Mouse (Mus musculus) retina, embryonic 14.5 days (tissue): ENCODE results near the gene Fgfr2.
A peak's percentile ranks its signal among the peaks of the same experiment; 100 is the strongest.

ENCODE experiments used
- DNase-seq: peaks from one replicate; pipeline ENCODE4 v3.0.0-alpha.2; 2015; ENCODE audit warnings: low spot score

Gene Fgfr2

GRCm38 (mm10) chr7:131608049-131608448 lies 1515.1 kb downstream of the Fgfr2 start:
- DNase-seq, result no peak

GRCm38 (mm10) chr7:131605481-131605880 lies 1517.7 kb downstream of the Fgfr2 start:
- DNase-seq, result no peak

GRCm38 (mm10) chr7:131604946-131605345 lies 1518.2 kb downstream of the Fgfr2 start:
- DNase-seq, result no peak

- DNase-seq, result no peak
Observed at GRCm38 (mm10) chr7:131603186-131603585, 1520.0 kb downstream of the Fgfr2 start.

GRCm38 (mm10) chr7:131602106-131602505 lies 1521.0 kb downstream of the Fgfr2 start:
- DNase-seq, result peak; percentile 66

GRCm38 (mm10) chr7:131598483-131598824 lies 1524.7 kb downstream of the Fgfr2 start:
- peak; percentile 77 for DNase-seq

- peak; percentile 63 for DNase-seq
Observed at GRCm38 (mm10) chr7:131597779-131598482, 1525.2 kb downstream of the Fgfr2 start.

GRCm38 (mm10) chr7:131585551-131585950 lies 1537.6 kb downstream of the Fgfr2 start:
- no peak for DNase-seq

GRCm38 (mm10) chr7:131582178-131582577 lies 1541.0 kb downstream of the Fgfr2 start:
- no peak for DNase-seq

- DNase-seq, result no peak
Observed at GRCm38 (mm10) chr7:131575246-131575645, 1547.9 kb downstream of the Fgfr2 start.

GRCm38 (mm10) chr7:131560697-131561042 lies 1562.5 kb downstream of the Fgfr2 start:
- no peak for DNase-seq

- DNase-seq, result peak; percentile 97
Observed at GRCm38 (mm10) chr7:131559986-131560696, 1563.0 kb downstream of the Fgfr2 start, which contains the start of gene Bub3. Gene Bub3 (plus strand): TSS chr7:131560222.

GRCm38 (mm10) chr7:131557751-131558150 lies 1565.4 kb downstream of the Fgfr2 start:
- peak; percentile 20 for DNase-seq

GRCm38 (mm10) chr7:131556541-131557271 lies 1566.4 kb downstream of the Fgfr2 start:
- peak; percentile 34 for DNase-seq

- no peak for DNase-seq
Observed at GRCm38 (mm10) chr7:131556116-131556515, 1567.0 kb downstream of the Fgfr2 start.

GRCm38 (mm10) chr7:131555301-131556081 lies 1567.7 kb downstream of the Fgfr2 start:
- peak; percentile 52 for DNase-seq

GRCm38 (mm10) chr7:131554341-131555180 lies 1568.6 kb downstream of the Fgfr2 start:
- DNase-seq, result peak; percentile 29

- DNase-seq, result peak; percentile 47
Observed at GRCm38 (mm10) chr7:131553771-131554175, 1569.4 kb downstream of the Fgfr2 start.

- no peak for DNase-seq
Observed at GRCm38 (mm10) chr7:131552781-131553180, 1570.4 kb downstream of the Fgfr2 start.

- DNase-seq, result peak; percentile 54
Observed at GRCm38 (mm10) chr7:131551931-131552741, 1571.0 kb downstream of the Fgfr2 start.
